Mouse (Mus musculus) heart, embryonic 16.5 days (tissue): ENCODE data around the gene Pmvk. TPM values are rescaled to one million over a fixed set of nuclear protein-coding genes. Genes with fewer than 3 reads are reported as not detected.

Experiments used
- polyA plus RNA-seq: library from polyadenylated mRNA; unstranded; fragments of >200 nt; fragmentation: Nextera tagmentation; extraction: Ambion mirVana; gene quantifications from 2 replicates; pipeline ENCODE4 v1.2.1, GENCODE M21; 2015

Pmvk gene
- polyA plus RNA-seq, 1 experiment from 2014 or later = 59.3 TPM

Other genes with a start within 250 kb of the Pmvk start
- gene Thbs3, start 239.4 kb upstream of the Pmvk start, polyA plus RNA-seq = 24.0 TPM in 2 replicates
- 120 and 127 TPM in 2 replicates for gene Mtx1, start 227.5 kb upstream of the Pmvk start, polyA plus RNA-seq
- gene Muc1, start 225.5 kb upstream of the Pmvk start, polyA plus RNA-seq = 3.3 and 11.3 TPM in 2 replicates
- gene Krtcap2, start 208.6 kb upstream of the Pmvk start, polyA plus RNA-seq = 202 and 234 TPM in 2 replicates
- 1.1 and 1.3 TPM in 2 replicates for gene Trim46, start 208.2 kb upstream of the Pmvk start, polyA plus RNA-seq
- 65.3 and 79.6 TPM in 2 replicates for gene Dpm3, start 195.2 kb upstream of the Pmvk start, polyA plus RNA-seq
- 44.8 and 51.1 TPM in 2 replicates for gene Slc50a1, start 184.0 kb upstream of the Pmvk start, polyA plus RNA-seq
- gene Efna1, start 173.4 kb upstream of the Pmvk start, polyA plus RNA-seq = 34.4 and 45.5 TPM in 2 replicates
- gene Efna3, start 131.6 kb upstream of the Pmvk start, polyA plus RNA-seq = 0.89 and 1.1 TPM in 2 replicates
- 5.2 and 7.3 TPM in 2 replicates for gene Efna4, start 116.5 kb upstream of the Pmvk start, polyA plus RNA-seq
- gene Adam15, start 104.5 kb upstream of the Pmvk start, polyA plus RNA-seq = 61.5 and 73.6 TPM in 2 replicates
- gene Dcst2, start 92.6 kb upstream of the Pmvk start, polyA plus RNA-seq = not detected in 2 replicates
- 0.06 and 0.21 TPM in 2 replicates for gene Dcst1, start 89.3 kb upstream of the Pmvk start, polyA plus RNA-seq
- 1.7 and 2.6 TPM in 2 replicates for gene Zbtb7b, start 59.8 kb upstream of the Pmvk start, polyA plus RNA-seq
- 1.7 TPM in 1 of 2 replicates, not detected in the other for gene Lenep, start 51.7 kb upstream of the Pmvk start, polyA plus RNA-seq
- gene Flad1, start 42.7 kb upstream of the Pmvk start, polyA plus RNA-seq = 38.8 and 41.0 TPM in 2 replicates
- gene Cks1b, start 36.2 kb upstream of the Pmvk start, polyA plus RNA-seq = 288 and 304 TPM in 2 replicates
- gene Shc1, start 36.1 kb upstream of the Pmvk start, polyA plus RNA-seq = 67.7 and 72.3 TPM in 2 replicates
- gene Pygo2, start 24.3 kb upstream of the Pmvk start, polyA plus RNA-seq = 21.8 and 24.0 TPM in 2 replicates
- gene Pbxip1, start 17.8 kb upstream of the Pmvk start, polyA plus RNA-seq = 67.5 and 74.8 TPM in 2 replicates
- gene Kcnn3, start 65.6 kb downstream of the Pmvk start, polyA plus RNA-seq = 3.5 and 4.0 TPM in 2 replicates